In the genomic region with DNA sequence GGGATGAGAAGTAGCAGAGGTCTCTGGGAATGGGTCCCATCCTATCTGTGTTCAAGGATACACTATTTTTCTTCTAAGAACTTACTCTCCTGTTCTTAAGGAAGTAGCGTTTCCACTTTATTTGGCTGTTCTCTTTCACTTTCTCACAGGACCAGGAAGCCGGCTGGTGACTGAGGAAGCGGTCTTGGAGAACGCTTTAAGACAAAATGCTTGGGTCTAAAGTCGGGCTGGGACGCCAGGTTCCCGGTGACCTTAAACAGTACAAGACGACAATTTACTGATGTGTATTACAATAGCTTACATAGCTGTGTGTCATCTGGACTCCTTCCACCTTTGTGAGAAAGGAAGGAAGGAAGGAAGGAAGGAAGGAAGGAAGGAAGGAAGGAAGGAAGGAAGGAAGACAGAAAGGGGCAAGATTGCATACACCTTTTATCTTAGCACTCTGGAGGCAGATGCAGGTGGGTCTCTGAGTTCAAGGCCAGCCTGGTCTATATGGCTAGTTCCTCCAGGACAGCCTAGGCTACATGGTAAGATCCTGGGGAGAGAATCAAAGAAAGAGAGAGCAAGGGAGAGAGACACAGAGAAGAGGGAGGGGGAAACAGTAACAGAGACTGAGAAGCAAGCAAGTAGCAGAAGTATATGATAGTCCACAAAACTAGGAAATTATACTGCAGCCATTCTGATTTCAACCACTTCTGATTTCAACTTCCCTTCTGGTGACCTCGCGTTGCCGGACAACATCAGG, we compare ENCODE assay signal across 9 mouse cellular contexts. TPM values are rescaled to one million over a fixed set of nuclear protein-coding genes. Genes with fewer than 3 reads are reported as not detected.
A peak's percentile ranks its signal among the peaks of the same experiment; 100 is the strongest.
DNase-seq lines count a peak whose midpoint lies in the region; ATAC-seq lines count a peak whose summit lies in the region.
"Had no signal": no experiment of that assay in that cellular context is flagged by ENCODE, and none has a peak within 500 bp of the region (broad histone marks: within the 10 kb centered on the region; RNA-seq: fewer than 3 reads in every experiment).

No protein-coding gene starts in this region.

- DNase-seq in kidney, adult 11 months, result peak; percentile 17
- no peak for DNase-seq in kidney, postnatal 36 days
- peak; percentile 45 for DNase-seq in cerebellum, adult 9-11 months
- no peak for DNase-seq in hindbrain, embryonic 14.5 days (ENCODE audit: low spot score)
- DNase-seq in spleen, postnatal 14 days (ENCODE audit: low spot score in 2 of 2), result no peak
- DNase-seq in thymus, postnatal 10 days (ENCODE audit: low spot score in 2 of 2), result no peak
- DNase-seq in adrenal gland, adult 18-20 months (ENCODE audit: low spot score in 2 of 2), result no peak

- peak overlapping the region; percentile 59 for H3K4me3 ChIP-seq in hindbrain, embryonic 14.5 days (replicated peaks; ENCODE audit: low read length)
- H3K4me3 ChIP-seq in midbrain, embryonic 12.5 days, result peak overlapping the region; percentile 70

- H3K4me2 ChIP-seq in hindbrain, embryonic 14.5 days (replicated peaks), result peak overlapping the region; percentile 87
- peak overlapping the region; percentile 71 for H3K4me2 ChIP-seq in midbrain, embryonic 12.5 days (replicated peaks)

- H3K27me3 ChIP-seq in hindbrain, embryonic 14.5 days (ENCODE audit: control insufficient read depth, insufficient read depth, low read length), result no peaks in the 10 kb centered on the region
- H3K27me3 ChIP-seq in midbrain, embryonic 12.5 days, result no peaks in the 10 kb centered on the region

- H3K9me3 ChIP-seq in hindbrain, embryonic 14.5 days (ENCODE audit: control insufficient read depth, low read length), result no peaks in the 10 kb centered on the region
- no peaks in the 10 kb centered on the region for H3K9me3 ChIP-seq in midbrain, embryonic 12.5 days

- ATAC-seq in hindbrain, embryonic 14.5 days (ENCODE audit: low FRiP score), result no peak
- ATAC-seq in midbrain, embryonic 12.5 days (ENCODE audit: low FRiP score, low read depth), result peak; percentile 44

- H3K27ac ChIP-seq in hindbrain, embryonic 14.5 days, result 0 out of 2 replicates have a peak overlapping the region, but pooled peaks have one; percentile 47
- H3K27ac ChIP-seq in midbrain, embryonic 12.5 days (replicated peaks), result no peak overlapping the region

- WGBS in hindbrain, embryonic 14.5 days, result 68% methylated on average over 11 of the region's 11 CpGs
- 66% methylated on average over 11 of the region's 11 CpGs for WGBS in midbrain, embryonic 12.5 days

- H3K9ac ChIP-seq in hindbrain, embryonic 14.5 days, result peak overlapping the region; percentile 31
- H3K9ac ChIP-seq in midbrain, embryonic 12.5 days (replicated peaks), result peak overlapping the region; percentile 52

- H3K4me1 ChIP-seq in hindbrain, embryonic 14.5 days (replicated peaks; ENCODE audit: control insufficient read depth, insufficient read depth, low read length), result peaks cover 8% of the 10 kb centered on the region
- H3K4me1 ChIP-seq in midbrain, embryonic 12.5 days, result peaks cover 8% of the 10 kb centered on the region

- H3K36me3 ChIP-seq in hindbrain, embryonic 14.5 days (replicated peaks; ENCODE audit: control insufficient read depth, insufficient read depth), result peaks cover 18% of the 10 kb centered on the region
- peaks cover 17% of the 10 kb centered on the region for H3K36me3 ChIP-seq in midbrain, embryonic 12.5 days

RNA-seq across cellular contexts. Expression of a gene that starts 0.6 kb away (rescaled TPM):
- polyA plus RNA-seq in hindbrain, embryonic 14.5 days (2014; fragmentation: Nextera tagmentation; extraction: Ambion mirVana), result 14.6 and 15.1 TPM in 2 replicates
- 17.6 and 17.9 TPM in 2 replicates for polyA plus RNA-seq in midbrain, embryonic 12.5 days (2016; fragmentation: Nextera tagmentation; extraction: Ambion mirVana)
- 10 to 100 TPM; 10.9 to 13.9 TPM for total RNA-seq in adrenal gland, adult 18-20 months (2021)

RNA-seq across cellular contexts. Expression of a gene that starts 11.3 kb away (rescaled TPM):
- 0.14 and 0.40 TPM in 2 replicates for polyA plus RNA-seq in hindbrain, embryonic 14.5 days (2014; fragmentation: Nextera tagmentation; extraction: Ambion mirVana)
- 0.24 TPM in 2 replicates for polyA plus RNA-seq in midbrain, embryonic 12.5 days (2016; fragmentation: Nextera tagmentation; extraction: Ambion mirVana)
- 1 to 10 TPM; 3.4 to 3.6 TPM for total RNA-seq in adrenal gland, adult 18-20 months (2021)

RNA-seq across cellular contexts. Expression of a gene that starts 19.0 kb away (rescaled TPM):
- not detected in 2 replicates for polyA plus RNA-seq in hindbrain, embryonic 14.5 days (2014; fragmentation: Nextera tagmentation; extraction: Ambion mirVana)
- not detected in 2 replicates for polyA plus RNA-seq in midbrain, embryonic 12.5 days (2016; fragmentation: Nextera tagmentation; extraction: Ambion mirVana)
- not detected for total RNA-seq in adrenal gland, adult 18-20 months (2021)
- total RNA-seq: megakaryocyte-erythroid progenitor cell, adult 5-6 weeks had no signal

RNA-seq across cellular contexts. Expression of a gene that starts 36.7 kb away (rescaled TPM):
- polyA plus RNA-seq in hindbrain, embryonic 14.5 days (2014; fragmentation: Nextera tagmentation; extraction: Ambion mirVana), result not detected in 2 replicates
- polyA plus RNA-seq in midbrain, embryonic 12.5 days (2016; fragmentation: Nextera tagmentation; extraction: Ambion mirVana), result not detected in 2 replicates
- not detected for total RNA-seq in adrenal gland, adult 18-20 months (2021)
- total RNA-seq: megakaryocyte-erythroid progenitor cell, adult 5-6 weeks had no signal

RNA-seq across cellular contexts. Expression of a gene that starts 41.1 kb away (rescaled TPM):
- polyA plus RNA-seq in hindbrain, embryonic 14.5 days (2014; fragmentation: Nextera tagmentation; extraction: Ambion mirVana), result not detected in 2 replicates
- not detected in 2 replicates for polyA plus RNA-seq in midbrain, embryonic 12.5 days (2016; fragmentation: Nextera tagmentation; extraction: Ambion mirVana)
- total RNA-seq in adrenal gland, adult 18-20 months (2021), result under 1 TPM in 1 of 2 experiments, not detected in 1; 0.45 TPM
- total RNA-seq: megakaryocyte-erythroid progenitor cell, adult 5-6 weeks had no signal

Comparison
In these comparisons a context has a peak if more than half of its experiments do, and no peak if none do; other contexts are left out.
1. DNase-seq: peak in kidney, adult 11 months (single experiment) and cerebellum, adult 9-11 months (single experiment); none in kidney, postnatal 36 days (0 of 2), hindbrain, embryonic 14.5 days (single experiment), spleen, postnatal 14 days (0 of 2), thymus, postnatal 10 days (0 of 2) and adrenal gland, adult 18-20 months (0 of 2).